Mouse (Mus musculus): ENCODE measurements around the gene Mief2. TPM values are rescaled to one million over a fixed set of nuclear protein-coding genes. Genes with fewer than 3 reads are reported as not detected.

Mief2 gene
- total RNA-seq, 2 experiments from 2014 or later = 3.7 to 7.4 TPM

- ATAC-seq (ENCODE audit: poor library complexity, severe bottlenecking) = 0 out of 2 replicates have a peak, but pooled peaks have one; percentile 0
Measured at GRCm38 (mm10) chr11:60776107-60776828, 48.1 kb downstream of the Mief2 start.

- peak; percentile 86 for ATAC-seq (ENCODE audit: poor library complexity, severe bottlenecking)
Measured at GRCm38 (mm10) chr11:60776829-60777740, 48.9 kb downstream of the Mief2 start, which contains the start of the genes Top3a and Smcr8. Gene Top3a (minus strand): TSS chr11:60777365. Gene Smcr8 (plus strand): TSS chr11:60777524.

DNA sequence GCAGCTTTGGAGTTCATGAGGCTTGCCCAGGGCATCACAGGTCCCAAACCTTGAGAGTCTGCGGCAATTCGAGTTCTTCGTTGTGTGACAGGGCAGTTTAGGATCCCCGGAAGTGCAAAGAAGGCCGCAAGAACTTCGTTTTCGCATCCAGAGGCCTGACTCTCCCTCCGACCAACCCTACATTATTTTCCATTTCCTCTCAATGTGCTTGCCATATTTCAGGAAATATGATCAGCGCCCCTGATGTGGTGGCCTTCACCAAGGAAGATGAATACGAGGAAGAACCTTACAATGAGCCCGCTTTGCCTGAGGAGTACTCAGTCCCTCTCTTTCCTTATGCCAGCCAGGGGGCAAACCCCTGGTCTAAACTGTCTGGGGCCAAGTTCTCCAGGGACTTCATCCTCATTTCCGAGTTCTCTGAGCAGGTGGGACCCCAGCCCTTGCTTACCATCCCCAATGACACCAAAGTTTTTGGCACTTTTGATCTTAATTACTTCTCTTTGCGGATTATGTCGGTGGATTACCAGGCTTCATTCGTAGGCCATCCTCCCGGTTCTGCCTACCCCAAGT is 49.7 kb downstream of the Mief2 start:
- ATAC-seq (ENCODE audit: poor library complexity, severe bottlenecking) = peak; percentile 2; the same call in 1 of the 2 replicates

- no peak for ATAC-seq (ENCODE audit: poor library complexity, severe bottlenecking)
Measured at GRCm38 (mm10) chr11:60779673-60780189, 51.5 kb downstream of the Mief2 start.

Other genes with a start within 250 kb of the Mief2 start
- 23.5 and 24.1 TPM in 2 replicates for gene Alkbh5, start 192.0 kb upstream of the Mief2 start, total RNA-seq (2015)
- gene Alkbh5, start 192.0 kb upstream of the Mief2 start, total RNA-seq (2017) = 21.6 and 26.5 TPM in 2 replicates
- 6.4 and 6.6 TPM in 2 replicates for gene Llgl1, start 28.7 kb upstream of the Mief2 start, total RNA-seq (2015)
- 4.1 and 4.9 TPM in 2 replicates for gene Llgl1, start 28.7 kb upstream of the Mief2 start, total RNA-seq (2017)
- gene Flii, start 1.1 kb upstream of the Mief2 start, total RNA-seq (2015) = 115 and 144 TPM in 2 replicates
- gene Flii, start 1.1 kb upstream of the Mief2 start, total RNA-seq (2017) = 158 and 172 TPM in 2 replicates
- 6.0 and 10.5 TPM in 2 replicates for gene Top3a, start 49.0 kb downstream of the Mief2 start, total RNA-seq (2015)
- gene Top3a, start 49.0 kb downstream of the Mief2 start, total RNA-seq (2017) = 12.6 and 14.8 TPM in 2 replicates
- gene Smcr8, start 49.1 kb downstream of the Mief2 start, total RNA-seq (2015) = 27.4 and 32.1 TPM in 2 replicates
- 16.8 and 18.7 TPM in 2 replicates for gene Smcr8, start 49.1 kb downstream of the Mief2 start, total RNA-seq (2017)
- gene Shmt1, start 83.3 kb downstream of the Mief2 start, total RNA-seq (2015) = 4.1 and 6.2 TPM in 2 replicates
- 13.7 and 15.6 TPM in 2 replicates for gene Shmt1, start 83.3 kb downstream of the Mief2 start, total RNA-seq (2017)
- gene Dhrs7b, start 102.2 kb downstream of the Mief2 start, total RNA-seq (2015) = 11.1 and 16.8 TPM in 2 replicates
- 12.9 and 15.6 TPM in 2 replicates for gene Dhrs7b, start 102.2 kb downstream of the Mief2 start, total RNA-seq (2017)
- 13.3 and 18.7 TPM in 2 replicates for gene Tmem11, start 150.9 kb downstream of the Mief2 start, total RNA-seq (2015)
- gene Tmem11, start 150.9 kb downstream of the Mief2 start, total RNA-seq (2017) = 32.7 and 37.7 TPM in 2 replicates
- 5.6 and 5.8 TPM in 2 replicates for gene Natd1, start 186.4 kb downstream of the Mief2 start, total RNA-seq (2015)
- 2.7 and 3.3 TPM in 2 replicates for gene Natd1, start 186.4 kb downstream of the Mief2 start, total RNA-seq (2017)
- gene Map2k3, start 203.6 kb downstream of the Mief2 start, total RNA-seq (2015) = 34.2 and 37.2 TPM in 2 replicates
- 10.5 and 16.3 TPM in 2 replicates for gene Map2k3, start 203.6 kb downstream of the Mief2 start, total RNA-seq (2017)

Data from megakaryocyte, adult 5-6 weeks (primary cell).